Mouse (Mus musculus) urinary bladder, postnatal 36 days (tissue): ENCODE measurements at regions not wholly inside any gene's neighbourhood (a gene's known extent, or its start where the extent isn't known, plus 50 kb on each side); places are given as distances from the start of the nearest gene placed in this dataset.

Source experiments
- DNase-seq, 2 experiments: peaks; one replicate each; pipeline ENCODE4 v3.0.0; 2022; ENCODE audit warnings: low spot score in 2 of 2, mixed read lengths in 1 of 2

GRCm38 (mm10) chr2:172698961-172699360 lies 149.6 kb downstream of the Tfap2c start:
- DNase-seq: no peak

GRCm38 (mm10) chr2:172699654-172700053 lies 150.3 kb downstream of the Tfap2c start:
- DNase-seq: no peak

GRCm38 (mm10) chr2:172710641-172711040 lies 161.2 kb downstream of the Tfap2c start:
- no peak for DNase-seq

DNA sequence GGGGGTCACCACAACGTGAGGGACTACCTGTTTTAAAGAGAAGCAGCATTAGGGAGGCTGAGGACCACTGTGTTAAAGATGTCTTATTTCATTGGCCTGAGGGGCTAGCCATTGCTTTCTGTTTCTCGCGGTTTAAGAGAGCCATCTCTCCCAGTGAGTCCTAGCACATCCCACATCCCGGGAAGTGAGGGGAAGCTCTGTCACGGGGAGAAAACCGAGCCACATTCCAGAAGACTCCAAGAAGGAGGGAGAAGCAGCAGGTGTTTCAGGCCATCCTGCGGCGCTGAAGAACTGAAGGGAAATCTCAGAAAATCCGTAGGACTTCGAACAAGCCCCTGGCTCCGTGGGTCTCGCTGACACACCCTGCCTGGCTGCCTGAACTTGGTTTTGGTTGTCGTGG lies 177.3 kb downstream of the Tfap2c start:
- no peak for DNase-seq

DNA sequence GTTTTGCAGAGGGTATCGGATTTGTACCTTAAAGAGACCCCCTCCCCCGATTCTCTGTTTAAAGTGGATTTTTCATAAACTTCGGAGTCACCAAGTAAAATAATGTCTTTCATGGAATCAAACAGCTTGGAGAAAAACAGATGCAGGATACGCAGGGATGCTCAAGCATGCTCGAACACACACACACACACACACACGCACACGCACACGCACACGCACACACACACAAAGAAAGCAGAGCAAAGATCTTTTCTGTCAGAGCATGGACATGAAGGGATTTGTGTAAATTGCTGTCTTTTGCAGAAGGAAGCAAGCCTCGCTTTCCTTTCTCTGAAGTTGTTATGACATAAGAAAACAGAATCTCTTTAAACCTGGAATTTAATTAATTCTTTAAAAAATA lies 178.2 kb downstream of the Tfap2c start:
- DNase-seq: no peak

DNA sequence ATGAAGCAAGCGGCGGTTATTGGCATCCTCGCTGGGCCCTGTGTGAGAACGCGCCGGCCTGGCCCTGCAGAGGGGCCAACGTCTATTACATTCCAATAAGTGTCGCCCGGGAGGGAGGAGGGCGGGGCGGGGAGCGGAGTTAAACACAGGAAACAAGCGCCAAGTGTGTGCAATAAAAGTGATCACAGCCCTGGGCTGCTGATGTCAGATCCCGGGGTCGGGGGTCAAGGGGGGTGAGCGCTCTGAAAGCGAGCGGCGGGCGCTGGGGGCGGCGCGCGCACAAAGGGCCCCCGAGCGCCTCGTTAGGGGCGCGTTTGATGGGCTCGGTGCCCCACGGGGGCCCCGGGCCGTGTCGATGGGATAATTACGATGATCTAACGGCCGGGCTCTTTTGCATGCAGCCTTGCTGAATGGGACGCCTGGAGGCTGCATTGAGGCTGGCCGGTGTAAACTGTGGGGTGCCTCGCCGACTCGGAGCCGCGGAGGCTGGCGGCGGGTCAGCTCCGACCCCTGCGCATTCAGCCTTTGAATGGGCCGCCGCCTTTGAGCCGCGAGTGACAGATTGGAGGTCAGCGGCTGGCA lies 178.9 kb downstream of the Tfap2c start:
- peak in 1 of 2 experiments; percentile 3 for DNase-seq

- no peak for DNase-seq
Observed at GRCm38 (mm10) chr2:172729151-172729550, 179.8 kb downstream of the Tfap2c start.

- DNase-seq: no peak
Observed at GRCm38 (mm10) chr2:172729741-172730140, 180.3 kb downstream of the Tfap2c start.

GRCm38 (mm10) chr2:172731408-172731807 lies 182.0 kb downstream of the Tfap2c start:
- DNase-seq: peak in 1 of 2 experiments; percentile 4

DNA sequence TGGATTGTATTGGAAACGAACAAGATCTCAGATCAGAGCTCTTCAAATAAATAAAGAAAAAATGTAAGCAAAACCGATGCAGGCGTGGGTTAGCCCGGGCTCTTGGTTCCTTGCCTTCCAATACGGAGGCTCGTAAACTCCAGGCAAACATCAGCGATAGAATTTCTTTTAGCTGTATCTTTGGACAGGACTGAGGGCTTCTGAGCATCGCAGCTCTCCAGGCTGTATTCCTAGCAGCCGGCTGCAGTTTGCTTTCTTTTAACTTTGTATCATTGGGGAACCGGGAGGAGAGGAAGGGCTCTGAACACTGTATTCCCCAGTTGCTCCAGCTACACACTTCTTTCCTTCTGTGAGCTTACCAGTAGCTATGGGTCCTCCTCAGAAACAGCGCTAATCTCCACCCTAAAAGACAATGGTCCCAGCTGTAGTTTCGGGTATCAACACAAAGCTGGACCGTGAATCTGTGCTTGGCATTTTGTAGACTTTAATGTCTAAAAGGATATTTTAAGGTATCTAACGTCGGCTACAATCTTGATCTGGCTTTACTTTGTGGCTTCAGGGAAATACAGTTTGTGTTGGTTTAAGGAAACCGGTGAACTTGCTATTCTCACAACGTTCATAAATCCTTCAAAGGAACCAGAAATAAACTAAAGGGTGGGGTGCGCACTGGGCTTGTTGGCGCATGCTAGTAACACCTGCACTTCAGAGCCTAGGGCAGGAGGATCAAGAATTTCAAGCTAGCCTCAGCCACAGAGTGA lies 183.2 kb downstream of the Tfap2c start:
- no peak for DNase-seq

DNA sequence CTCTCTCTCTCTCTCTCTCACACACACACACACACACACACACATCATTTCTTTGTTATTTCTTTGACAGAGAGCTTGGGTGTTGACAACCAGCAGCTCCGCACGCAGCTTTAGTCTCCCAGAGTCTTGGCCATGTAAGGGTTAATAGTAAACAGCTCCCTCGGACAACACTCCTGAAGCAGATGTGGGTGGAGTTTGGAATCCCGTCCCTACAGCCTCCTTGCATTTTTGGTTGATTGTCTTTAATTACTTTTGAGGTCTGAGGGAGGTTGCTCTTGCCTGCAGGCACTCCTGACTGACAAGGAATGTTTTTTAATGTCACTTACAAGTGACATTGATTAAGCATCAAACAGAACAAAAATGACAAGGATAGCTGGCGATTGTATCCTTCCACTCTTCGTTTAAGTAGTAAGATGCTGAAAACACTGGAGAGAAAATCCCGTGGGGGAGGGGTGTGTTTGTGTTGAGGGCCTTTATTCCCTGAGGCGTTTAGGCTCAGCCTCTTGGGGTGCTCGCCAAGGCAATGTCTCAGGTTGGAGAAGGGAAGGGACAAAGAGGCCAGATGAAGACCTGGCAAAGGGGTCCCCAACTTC lies 184.1 kb downstream of the Tfap2c start:
- DNase-seq: no peak

DNA sequence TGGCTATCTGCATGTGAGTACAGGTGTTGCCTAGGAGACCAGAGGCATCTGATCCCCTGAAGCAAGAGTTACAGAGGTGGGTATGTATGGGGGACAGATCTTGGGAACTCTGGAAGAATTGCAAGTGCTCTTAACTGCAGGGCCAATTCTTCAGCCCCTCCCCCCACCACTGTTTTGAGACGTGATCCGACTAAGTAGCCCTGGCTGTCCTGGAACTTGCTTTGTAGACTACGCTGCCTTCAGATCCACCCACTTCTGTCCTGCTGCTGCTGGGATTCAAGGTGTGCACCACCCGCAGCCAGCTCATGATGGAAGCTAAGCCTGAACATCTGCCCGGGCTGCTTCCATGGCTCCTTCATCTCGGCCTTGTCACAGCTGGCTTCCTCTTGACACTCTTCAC lies 186.2 kb downstream of the Tfap2c start:
- DNase-seq: no peak

DNA sequence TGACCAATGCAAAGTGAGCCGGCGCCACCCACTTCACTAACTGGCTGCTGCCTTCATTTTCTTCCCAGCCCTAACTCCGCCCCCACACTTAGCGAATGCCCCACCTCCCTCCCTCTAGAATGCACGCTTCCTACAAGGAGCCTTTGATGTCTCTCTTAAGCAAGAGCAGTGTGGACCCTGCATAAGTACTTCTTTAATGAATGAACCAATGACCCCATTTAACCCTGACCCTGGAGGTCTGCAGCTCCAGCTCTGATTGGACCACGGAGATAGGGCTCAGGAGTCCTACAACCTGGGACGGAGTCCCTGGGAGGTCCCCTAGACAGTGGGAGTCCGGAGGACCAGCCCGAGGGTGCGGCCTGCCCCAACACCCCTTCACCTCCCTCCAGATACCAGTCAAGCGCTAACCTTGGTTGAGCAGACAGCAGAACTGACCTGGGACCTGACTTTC lies 189.7 kb downstream of the Tfap2c start:
- no peak for DNase-seq

DNA sequence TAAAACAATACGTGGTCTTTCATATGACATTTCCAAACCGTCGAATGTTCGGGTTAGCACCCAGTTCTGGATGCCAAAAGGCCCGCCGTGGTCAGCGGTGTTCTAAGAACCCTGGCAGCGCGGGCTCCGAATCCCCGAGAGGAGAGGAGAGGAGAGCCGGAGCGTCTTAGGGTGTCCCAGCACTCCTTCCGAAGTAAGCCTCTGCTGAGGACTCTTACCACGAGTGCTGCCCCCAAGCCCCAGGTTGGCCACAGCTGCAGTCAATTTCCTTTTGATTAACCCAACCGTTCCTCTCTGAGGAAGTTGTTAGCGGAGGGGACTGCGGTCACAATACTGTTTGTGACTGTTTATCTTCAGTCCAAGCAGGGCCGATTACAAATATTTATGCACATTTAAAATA lies 190.1 kb downstream of the Tfap2c start:
- no peak for DNase-seq

DNA sequence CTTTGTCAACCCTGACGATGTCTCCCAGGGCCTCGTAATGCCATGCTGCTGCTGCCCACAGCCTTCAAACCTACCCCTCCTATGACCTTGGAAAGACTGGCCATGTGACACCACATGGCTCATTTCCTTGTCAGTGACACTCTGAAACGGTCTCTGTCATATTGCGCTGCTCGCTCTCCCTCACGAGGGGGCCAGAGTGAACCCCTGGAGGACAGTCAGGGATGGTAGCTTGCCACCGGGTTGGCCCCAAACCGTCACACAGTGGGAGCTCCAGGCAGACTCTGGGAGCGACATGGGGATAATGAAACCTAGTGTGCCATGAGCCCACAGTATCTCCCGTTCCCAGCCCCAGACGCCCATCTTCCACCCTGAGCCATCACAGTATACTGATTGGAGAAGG lies 188.8 kb downstream of the Bmp7 start:
- DNase-seq: no peak

- DNase-seq: no peak
Observed at GRCm38 (mm10) chr2:172755686-172756471, 184.2 kb downstream of the Bmp7 start.

DNA sequence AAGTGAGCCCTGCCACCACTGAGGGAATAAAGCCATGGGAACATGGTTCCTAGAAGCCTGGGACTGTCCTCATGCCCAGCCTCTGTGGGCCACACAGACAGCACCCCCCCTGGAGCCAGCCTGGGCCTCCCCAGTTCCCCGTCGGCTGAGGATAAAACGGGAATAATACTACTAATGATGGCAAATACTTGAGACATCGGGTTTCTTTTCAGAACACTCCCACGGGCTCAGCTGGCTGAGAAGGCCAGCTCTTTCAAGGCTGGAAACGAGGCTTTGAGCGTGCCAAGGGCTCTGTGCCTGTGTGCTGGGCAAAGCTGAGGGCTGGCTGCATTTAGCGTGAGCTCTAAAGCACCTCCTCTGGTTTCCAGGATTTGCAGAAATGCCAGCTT lies 183.7 kb downstream of the Bmp7 start:
- no peak for DNase-seq

- DNase-seq: peak; percentile 46 to 66
Observed at GRCm38 (mm10) chr2:172758497-172758896, 181.6 kb downstream of the Bmp7 start.

- no peak for DNase-seq
Observed at GRCm38 (mm10) chr2:172765260-172765659, 174.9 kb downstream of the Bmp7 start.

GRCm38 (mm10) chr2:172766403-172766802 lies 173.7 kb downstream of the Bmp7 start:
- DNase-seq: no peak

DNA sequence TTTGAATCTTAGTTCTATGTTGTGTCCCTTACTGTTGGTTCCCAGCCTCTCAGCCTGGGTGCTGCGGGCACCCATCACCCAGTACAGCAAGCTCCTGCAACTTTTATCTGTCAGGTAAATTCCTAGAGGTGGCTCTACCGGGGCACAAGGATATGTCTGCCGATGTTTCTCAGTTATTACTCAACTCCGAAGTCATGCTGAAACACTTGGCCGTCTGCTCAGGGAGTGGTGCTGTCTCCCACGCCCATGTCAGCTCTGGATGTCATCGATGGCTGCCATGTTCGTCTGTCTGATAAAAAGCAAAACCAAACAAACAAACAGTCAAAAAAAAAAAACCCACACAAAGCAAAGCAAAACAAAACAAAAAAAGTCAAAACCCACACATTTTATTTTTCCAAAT lies 171.4 kb downstream of the Bmp7 start:
- DNase-seq: no peak

DNA sequence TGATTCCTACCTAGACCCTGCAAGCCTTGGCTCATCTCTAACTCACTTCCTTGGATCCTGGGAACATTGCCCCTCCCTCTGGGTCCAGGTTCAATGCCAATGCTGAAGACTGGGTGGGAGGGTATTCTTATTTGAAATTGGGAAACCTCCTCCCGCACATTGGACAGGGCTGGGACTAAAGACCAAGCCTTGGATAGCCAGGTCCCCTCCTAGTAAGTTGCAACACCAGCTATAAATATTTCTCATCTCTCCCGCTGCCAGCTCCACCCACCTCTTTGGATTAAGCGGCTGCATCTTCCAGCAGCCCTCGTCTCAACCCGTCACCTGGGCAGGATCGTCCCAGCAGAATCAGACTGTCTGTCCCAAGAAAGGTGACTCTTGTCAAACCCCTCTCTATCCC lies 170.1 kb downstream of the Bmp7 start:
- no peak for DNase-seq
